Comparison of ENCODE assay signal across 8 mouse cellular contexts in the genomic region with DNA sequence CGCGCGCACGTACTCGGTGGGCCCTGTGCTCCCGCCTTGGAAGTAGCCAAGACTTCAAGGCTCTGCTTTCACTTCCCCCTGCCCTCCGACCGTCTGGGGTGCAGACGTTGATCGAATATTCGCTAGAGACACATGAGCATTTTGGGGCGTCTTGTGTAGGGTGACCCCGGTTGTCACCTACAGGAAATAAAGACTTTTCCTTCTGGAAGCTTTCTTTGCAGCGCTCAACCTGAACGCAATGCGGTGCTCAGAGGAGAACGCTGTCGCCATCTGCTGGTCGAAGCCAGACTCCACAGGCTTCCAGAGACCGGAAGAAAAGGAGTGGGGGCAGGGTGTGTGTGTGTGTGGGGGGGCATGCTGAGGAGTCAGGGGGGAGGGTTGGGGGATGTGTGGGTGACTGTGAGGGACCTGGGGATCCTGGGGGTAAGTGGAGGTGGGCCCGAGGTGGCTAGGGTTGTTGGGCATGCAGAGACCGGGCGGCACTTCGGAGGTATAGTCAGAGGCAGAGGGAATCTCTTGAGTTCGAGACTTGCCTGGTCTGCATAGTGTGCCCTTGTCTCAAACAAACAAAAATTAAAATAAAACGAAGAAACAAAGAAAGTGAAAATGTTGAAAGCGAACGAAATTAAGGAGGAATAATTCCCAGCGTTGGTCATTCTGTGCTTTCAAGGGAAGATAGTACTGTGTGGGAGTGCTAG. TPM values are rescaled to one million over a fixed set of nuclear protein-coding genes. Genes with fewer than 3 reads are reported as not detected.
DNase-seq lines count a peak whose midpoint lies in the region; ATAC-seq lines count a peak whose summit lies in the region.

No protein-coding gene starts in this region.

- H3K27ac ChIP-seq in hindbrain, embryonic 13.5 days = peak overlapping the region; percentile 94

- peaks cover 23% of the 10 kb centered on the region for H3K27me3 ChIP-seq in hindbrain, embryonic 13.5 days

- peak overlapping the region; percentile 68 for H3K4me2 ChIP-seq in hindbrain, embryonic 13.5 days

- peak overlapping the region; percentile 53 for H3K4me3 ChIP-seq in hindbrain, embryonic 13.5 days

- H3K4me1 ChIP-seq in hindbrain, embryonic 13.5 days (replicated peaks) = peaks cover 41% of the 10 kb centered on the region

- H3K9ac ChIP-seq in hindbrain, embryonic 13.5 days = peak overlapping the region; percentile 70

- no peaks in the 10 kb centered on the region for H3K9me3 ChIP-seq in hindbrain, embryonic 13.5 days

- peak; percentile 14 for ATAC-seq in hindbrain, embryonic 13.5 days (ENCODE audit: low FRiP score)

- DNase-seq in NIH3T3 (ENCODE audit: low read depth) = peak; percentile 97
- peak; percentile 88 for DNase-seq in cerebellum, adult 9-11 months
- DNase-seq in frontal cortex, postnatal 14 days (ENCODE audit: low spot score in 2 of 2) = peak; percentile 75 to 84
- peak; percentile 83 for DNase-seq in layer of hippocampus, postnatal 36 days
- DNase-seq in lung, postnatal 36 days = peak; percentile 93
- DNase-seq in retina, embryonic 14.5 days (ENCODE audit: low spot score) = peak; percentile 92
- peak; percentile 86 to 88 for DNase-seq in thymus, postnatal 36 days

- H3K36me3 ChIP-seq in hindbrain, embryonic 13.5 days = peaks cover 12% of the 10 kb centered on the region; the same call in 1 of the 2 replicates

- WGBS in hindbrain, embryonic 13.5 days = 20% methylated on average over 29 of the region's 29 CpGs

RNA-seq across cellular contexts. Expression of a gene that starts 1.0 kb away (rescaled TPM):
- 1.8 and 2.7 TPM in 2 replicates for polyA plus RNA-seq in hindbrain, embryonic 13.5 days (2015; fragmentation: Nextera tagmentation; extraction: Ambion mirVana)
- 1 to 10 TPM; 3.6 to 3.9 TPM for total RNA-seq in layer of hippocampus, postnatal 36 days (2021)

RNA-seq across cellular contexts. Expression of a gene that starts 4.2 kb away (rescaled TPM):
- polyA plus RNA-seq in hindbrain, embryonic 13.5 days (2015; fragmentation: Nextera tagmentation; extraction: Ambion mirVana) = 3.0 and 4.2 TPM in 2 replicates
- total RNA-seq in layer of hippocampus, postnatal 36 days (2021) = 1 to 10 TPM; 1.3 to 3.0 TPM

RNA-seq across cellular contexts. Expression of a gene that starts 22.5 kb away (rescaled TPM):
- polyA plus RNA-seq in hindbrain, embryonic 13.5 days (2015; fragmentation: Nextera tagmentation; extraction: Ambion mirVana) = 57.7 and 63.8 TPM in 2 replicates
- total RNA-seq in layer of hippocampus, postnatal 36 days (2021) = 10 to 100 TPM; 26.2 to 27.9 TPM

RNA-seq across cellular contexts. Expression of a gene that starts 23.2 kb away (rescaled TPM):
- polyA plus RNA-seq in hindbrain, embryonic 13.5 days (2015; fragmentation: Nextera tagmentation; extraction: Ambion mirVana) = 11.7 and 13.5 TPM in 2 replicates
- 10 to 100 TPM; 31.6 to 41.0 TPM for total RNA-seq in layer of hippocampus, postnatal 36 days (2021)

RNA-seq across cellular contexts. Expression of a gene that starts 30.8 kb away (rescaled TPM):
- 27.7 and 28.9 TPM in 2 replicates for polyA plus RNA-seq in hindbrain, embryonic 13.5 days (2015; fragmentation: Nextera tagmentation; extraction: Ambion mirVana)
- 10 to 100 TPM; 33.2 to 33.9 TPM for total RNA-seq in layer of hippocampus, postnatal 36 days (2021)

Comparison
In these comparisons a context has a peak if more than half of its experiments do, and no peak if none do; other contexts are left out.
1. Peak in every context shown above with its lines: DNase-seq, ATAC-seq, H3K4me3 ChIP-seq and H3K27ac ChIP-seq.